Mouse (Mus musculus): ENCODE measurements around the gene Crybb3.
"Not testable (repeated sequence)": the region's sequence is repeated elsewhere in the genome, so short reads cannot be mapped to it uniquely, and the experiment has no call there.

Crybb3 gene

GRCm38 (mm10) chr5:113081439-113081838, at the start of gene Crybb3:
Gene Crybb3 (minus strand): TSS chr5:113081584.
- peak in 1 of 2 experiments; percentile 61 for DNase-seq

- DNase-seq = no peak
Measured at GRCm38 (mm10) chr5:113128426-113128825, 47.0 kb upstream of the Crybb3 start.

GRCm38 (mm10) chr5:113126476-113126875, 45.1 kb upstream of the Crybb3 start:
- no peak for DNase-seq

- DNase-seq = no peak
Measured at GRCm38 (mm10) chr5:113123693-113124092, 42.3 kb upstream of the Crybb3 start.

- DNase-seq = no peak
Measured at GRCm38 (mm10) chr5:113122326-113123054, 41.1 kb upstream of the Crybb3 start.

- DNase-seq = no peak
Measured at GRCm38 (mm10) chr5:113121591-113121875, 40.1 kb upstream of the Crybb3 start.

GRCm38 (mm10) chr5:113120741-113121590, 39.6 kb upstream of the Crybb3 start:
- DNase-seq = no peak

GRCm38 (mm10) chr5:113119861-113120465, 38.6 kb upstream of the Crybb3 start:
- no peak for DNase-seq

GRCm38 (mm10) chr5:113119291-113119690, 37.9 kb upstream of the Crybb3 start:
- no peak for DNase-seq

- peak in 1 of 2 experiments; percentile 34 for DNase-seq
Measured at GRCm38 (mm10) chr5:113118695-113119094, 37.3 kb upstream of the Crybb3 start.

GRCm38 (mm10) chr5:113117361-113117760, 36.0 kb upstream of the Crybb3 start:
- DNase-seq = no peak

- DNase-seq = no peak
Measured at GRCm38 (mm10) chr5:113115896-113116295, 34.5 kb upstream of the Crybb3 start.

- no peak for DNase-seq
Measured at GRCm38 (mm10) chr5:113114264-113115225, 33.2 kb upstream of the Crybb3 start.

- DNase-seq = no peak
Measured at GRCm38 (mm10) chr5:113113120-113113519, 31.7 kb upstream of the Crybb3 start.

- DNase-seq = no peak
Measured at GRCm38 (mm10) chr5:113111336-113111735, 30.0 kb upstream of the Crybb3 start.

GRCm38 (mm10) chr5:113110929-113111328, 29.5 kb upstream of the Crybb3 start:
- no peak for DNase-seq

- DNase-seq = not testable (repeated sequence)
Measured at GRCm38 (mm10) chr5:113109651-113110050, 28.3 kb upstream of the Crybb3 start.

- no peak for DNase-seq
Measured at GRCm38 (mm10) chr5:113108165-113108764, 26.9 kb upstream of the Crybb3 start.

GRCm38 (mm10) chr5:113107709-113108108, 26.3 kb upstream of the Crybb3 start:
- DNase-seq = no peak

GRCm38 (mm10) chr5:113106594-113106993, 25.2 kb upstream of the Crybb3 start:
- DNase-seq = no peak

- no peak for DNase-seq
Measured at GRCm38 (mm10) chr5:113105481-113105880, 24.1 kb upstream of the Crybb3 start.

- DNase-seq = no peak
Measured at GRCm38 (mm10) chr5:113105035-113105434, 23.7 kb upstream of the Crybb3 start.
